8 mouse cellular contexts compared by ENCODE assay signal in genomic region chr16:33739802-33740201, GRCm38 (mm10). TPM values are rescaled to one million over a fixed set of nuclear protein-coding genes. Genes with fewer than 3 reads are reported as not detected.
A peak's percentile ranks its signal among the peaks of the same experiment; 100 is the strongest.
DNase-seq lines count a peak whose midpoint lies in the region; ATAC-seq and TF ChIP-seq lines count a peak whose summit lies in the region.

No protein-coding gene starts in this region.

- no peaks in the 10 kb centered on the region for H3K27me3 ChIP-seq in embryonic facial prominence, embryonic 11.5 days (ENCODE audit: control insufficient read depth, insufficient read depth, low read length)
- H3K27me3 ChIP-seq in heart, embryonic 15.5 days = no peaks in the 10 kb centered on the region

- peak; percentile 50; the same call in 1 of the 2 replicates for ATAC-seq in embryonic facial prominence, embryonic 11.5 days (replicated peaks; ENCODE audit: insufficient number of reproducible peaks, low FRiP score, low TSS enrichment, low read depth)
- ATAC-seq in heart, embryonic 15.5 days (replicated peaks; ENCODE audit: insufficient number of reproducible peaks, insufficient read depth, low FRiP score, low read depth) = no peak
- no peak for ATAC-seq in erythroblast, adult 5-6 weeks (replicated peaks; ENCODE audit: low FRiP score, poor library complexity, severe bottlenecking)

- no peak overlapping the region for H3K4me2 ChIP-seq in embryonic facial prominence, embryonic 11.5 days (ENCODE audit: low read depth, low read length)
- no peak overlapping the region for H3K4me2 ChIP-seq in heart, embryonic 15.5 days

- TF ChIP-seq POLR2A in lung, adult 2 months (IDR thresholded peaks at IDR 0.05; ENCODE audit: borderline replicate concordance, extremely low read depth, low read depth, low read length) = no peak

- no peaks in the 10 kb centered on the region for H3K36me3 ChIP-seq in embryonic facial prominence, embryonic 11.5 days (replicated peaks; ENCODE audit: control insufficient read depth, insufficient read depth, low read depth, low read length)
- peaks cover 52% of the 10 kb centered on the region for H3K36me3 ChIP-seq in heart, embryonic 15.5 days

- DNase-seq in CD4-positive, CD25-positive, alpha-beta regulatory T cell, adult 2 months (ENCODE audit: low read depth, low spot score) = peak; percentile 74
- peak; percentile 59 for DNase-seq in adrenal gland, adult 2 months
- peak; percentile 64 for DNase-seq in embryonic facial prominence, embryonic 11.5 days (ENCODE audit: low spot score)
- DNase-seq in kidney, postnatal 25 days = peak; percentile 71 to 86
- peak; percentile 34 for DNase-seq in lung, adult 2 months
- DNase-seq in ovary, postnatal 14 days (ENCODE audit: low spot score) = peak; percentile 33

- WGBS in embryonic facial prominence, embryonic 11.5 days = 45% methylated on average over 3 of the region's 3 CpGs
- WGBS in heart, embryonic 15.5 days = 59% methylated on average over 3 of the region's 3 CpGs
- WGBS in lung, adult 2 months = 42% methylated on average over 3 of the region's 3 CpGs

- TF ChIP-seq CTCF in lung, adult 2 months (IDR thresholded peaks at IDR 0.05; ENCODE audit: insufficient read depth, low read length) = peak; percentile 77

- no peak overlapping the region for H3K4me3 ChIP-seq in embryonic facial prominence, embryonic 11.5 days (ENCODE audit: low read depth, low read length)
- H3K4me3 ChIP-seq in heart, embryonic 15.5 days = no peak overlapping the region
- no peak overlapping the region for H3K4me3 ChIP-seq in lung, adult 2 months (replicated peaks; ENCODE audit: extremely low read depth, low read depth, low read length)

- peaks cover 4% of the 10 kb centered on the region; the same call in 1 of the 2 replicates for H3K4me1 ChIP-seq in embryonic facial prominence, embryonic 11.5 days (ENCODE audit: control insufficient read depth, insufficient read depth, low read length)
- H3K4me1 ChIP-seq in heart, embryonic 15.5 days (replicated peaks) = peaks cover 28% of the 10 kb centered on the region
- peaks cover 3% of the 10 kb centered on the region; the same call in 1 of the 2 replicates for H3K4me1 ChIP-seq in lung, adult 2 months (ENCODE audit: control insufficient read depth, insufficient read depth, low read length)

- H3K27ac ChIP-seq in embryonic facial prominence, embryonic 11.5 days (replicated peaks; ENCODE audit: low read depth, low read length) = peak overlapping the region; percentile 65
- peak overlapping the region; percentile 42; the same call in 1 of the 2 replicates for H3K27ac ChIP-seq in heart, embryonic 15.5 days

- no peaks in the 10 kb centered on the region for H3K9me3 ChIP-seq in embryonic facial prominence, embryonic 11.5 days (replicated peaks; ENCODE audit: control insufficient read depth, low read length)
- H3K9me3 ChIP-seq in heart, embryonic 15.5 days (replicated peaks) = no peaks in the 10 kb centered on the region

- no peak overlapping the region for H3K9ac ChIP-seq in embryonic facial prominence, embryonic 11.5 days (replicated peaks; ENCODE audit: low read length)
- H3K9ac ChIP-seq in heart, embryonic 15.5 days = no peak overlapping the region

RNA-seq across cellular contexts. Expression of gene Muc13, which starts 54.0 kb away (rescaled TPM):
- total RNA-seq in adrenal gland, adult 2 months (2021) = not detected
- 0.06 and 0.13 TPM in 2 replicates for polyA plus RNA-seq in adrenal gland, adult 2 months (2012; rRNA removed)
- 0.21 and 0.34 TPM in 2 replicates for polyA plus RNA-seq in embryonic facial prominence, embryonic 11.5 days (2014; fragmentation: Nextera tagmentation; extraction: Ambion mirVana)
- 0.06 and 0.18 TPM in 2 replicates for polyA plus RNA-seq in heart, embryonic 15.5 days (2015; fragmentation: Nextera tagmentation; extraction: Ambion mirVana)
- polyA plus RNA-seq in lung, adult 2 months (2012; rRNA removed) = 0.25 and 5.1 TPM in 2 replicates
- total RNA-seq in erythroblast, adult 5-6 weeks (2015; ENCODE audit: low replicate concordance) = 7.9 and 9.2 TPM in 2 replicates
- 4.4 and 6.6 TPM in 2 replicates for total RNA-seq in erythroblast, adult 5-6 weeks (2017; ENCODE audit: low replicate concordance)

RNA-seq across cellular contexts. Expression of gene Heg1, which starts 55.6 kb away (rescaled TPM):
- 10 to 100 TPM; 51.5 to 80.5 TPM for total RNA-seq in adrenal gland, adult 2 months (2021)
- 25.3 and 32.6 TPM in 2 replicates for polyA plus RNA-seq in adrenal gland, adult 2 months (2012; rRNA removed)
- polyA plus RNA-seq in embryonic facial prominence, embryonic 11.5 days (2014; fragmentation: Nextera tagmentation; extraction: Ambion mirVana) = 11.5 and 12.4 TPM in 2 replicates
- polyA plus RNA-seq in heart, embryonic 15.5 days (2015; fragmentation: Nextera tagmentation; extraction: Ambion mirVana) = 30.5 and 42.5 TPM in 2 replicates
- polyA plus RNA-seq in lung, adult 2 months (2012; rRNA removed) = 150 and 153 TPM in 2 replicates
- total RNA-seq in erythroblast, adult 5-6 weeks (2015; ENCODE audit: low replicate concordance) = 3.7 and 7.5 TPM in 2 replicates
- 2.4 and 6.4 TPM in 2 replicates for total RNA-seq in erythroblast, adult 5-6 weeks (2017; ENCODE audit: low replicate concordance)
